Mouse (Mus musculus) testis, adult 2 months (tissue): ENCODE data around the gene Gpn3.

ENCODE experiments used
- CTCF ChIP-seq: fragments of 200-500 bp; IDR thresholded peaks from 2 replicates; pipeline ENCODE4 v1.5.1; 2012; ENCODE audit warnings: low read depth, mild to moderate bottlenecking, inconsistent platforms, low read length, moderate library complexity; ENCODE audit not compliant: control insufficient read depth, insufficient read depth, insufficient replicate concordance
- POLR2A ChIP-seq: fragments of 200-500 bp; IDR thresholded peaks from 2 replicates; pipeline ENCODE4 v1.6.1; 2012; ENCODE audit warnings: low read depth, mild to moderate bottlenecking, inconsistent platforms, low read length, moderate library complexity; ENCODE audit not compliant: control insufficient read depth

DNA sequence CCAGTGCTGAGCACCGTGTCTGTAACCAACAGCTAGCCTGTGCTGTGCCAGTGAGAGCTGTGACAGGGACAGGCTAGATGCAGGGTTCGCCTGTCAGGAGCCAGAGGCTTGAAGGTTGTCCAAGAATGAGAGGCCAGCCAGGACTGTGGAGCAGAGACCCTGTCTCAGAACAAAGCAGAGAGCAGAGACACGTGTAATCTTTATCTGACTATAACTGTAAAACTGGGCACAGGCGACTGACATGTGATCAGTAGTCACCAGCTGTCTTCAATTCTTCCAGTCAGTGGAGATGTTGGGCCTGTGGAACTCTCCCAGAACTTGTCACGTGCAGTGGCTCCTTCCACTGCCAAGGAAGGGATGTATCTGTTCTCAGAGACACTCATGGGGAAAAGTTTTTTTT, 31.1 kb downstream of the Gpn3 start:
- TF ChIP-seq CTCF (no peak), POLR2A (no peak)
